Mouse (Mus musculus): ENCODE data around the gene Ddit4. TPM values are rescaled to one million over a fixed set of nuclear protein-coding genes. Genes with fewer than 3 reads are reported as not detected.

The Ddit4 gene
- polyA plus RNA-seq, 1 experiment = 62.7 TPM

GRCm38 (mm10) chr10:59991262-59991880 is 39.7 kb upstream of the Ddit4 start:
- H3ac ChIP-seq (ENCODE audit: control insufficient read depth, insufficient read length, low read depth) = no peak overlapping the region
- peaks cover 75% of the 10 kb centered on the region for H3K36me3 ChIP-seq (ENCODE audit: control insufficient read depth, insufficient read depth)

GRCm38 (mm10) chr10:59990393-59990792 is 38.8 kb upstream of the Ddit4 start:
- TF ChIP-seq USF1 (IDR thresholded peaks at IDR 0.05; ENCODE audit: low read depth) (no peak), MYOD1 (IDR thresholded peaks at IDR 0.05; ENCODE audit: control insufficient read depth, insufficient read length, low read depth) (no peak), MAX (IDR thresholded peaks at IDR 0.05) (no peak), FOSL1 (IDR thresholded peaks at IDR 0.05; ENCODE audit: insufficient read depth, low read length, poor library complexity, severe bottlenecking) (no peak), CTCF (IDR thresholded peaks at IDR 0.05; ENCODE audit: control insufficient read depth, insufficient read depth, insufficient read length) (no peak), MYOG (IDR thresholded peaks at IDR 0.05; ENCODE audit: control insufficient read depth, extremely low read depth, insufficient read length) (no peak), CEBPB (IDR thresholded peaks at IDR 0.05; ENCODE audit: low read depth) (no peak)
- H3K79me2 ChIP-seq (ENCODE audit: control insufficient read depth, insufficient read depth) = peaks cover 33% of the 10 kb centered on the region
- H3ac ChIP-seq (ENCODE audit: control insufficient read depth, insufficient read length, low read depth) = no peak overlapping the region
- peaks cover 74% of the 10 kb centered on the region for H3K36me3 ChIP-seq (ENCODE audit: control insufficient read depth, insufficient read depth)
- no peak overlapping the region for H3K4me3 ChIP-seq (ENCODE audit: insufficient read depth, poor library complexity, severe bottlenecking)
- no peaks in the 10 kb centered on the region for H3K27me3 ChIP-seq (ENCODE audit: control insufficient read depth, insufficient read depth, insufficient read length)
- peaks cover 12% of the 10 kb centered on the region for H3K79me3 ChIP-seq (ENCODE audit: low read depth)

More at GRCm38 (mm10) chr10:59991262-59991880, 39.7 kb upstream of the Ddit4 start:
- TF ChIP-seq CEBPB (IDR thresholded peaks at IDR 0.05; ENCODE audit: low read depth) (no peak), MYOD1 (IDR thresholded peaks at IDR 0.05; ENCODE audit: control insufficient read depth, insufficient read length, low read depth) (no peak), FOSL1 (IDR thresholded peaks at IDR 0.05; ENCODE audit: insufficient read depth, low read length, poor library complexity, severe bottlenecking) (no peak), MYOG (IDR thresholded peaks at IDR 0.05; ENCODE audit: control insufficient read depth, extremely low read depth, insufficient read length) (no peak), USF1 (IDR thresholded peaks at IDR 0.05; ENCODE audit: low read depth) (no peak), CTCF (IDR thresholded peaks at IDR 0.05; ENCODE audit: control insufficient read depth, insufficient read depth, insufficient read length) (no peak), MAX (IDR thresholded peaks at IDR 0.05) (no peak)
- no peaks in the 10 kb centered on the region for H3K27me3 ChIP-seq (ENCODE audit: control insufficient read depth, insufficient read depth, insufficient read length)
- no peak overlapping the region for H3K4me3 ChIP-seq (ENCODE audit: insufficient read depth, poor library complexity, severe bottlenecking)
- peaks cover 19% of the 10 kb centered on the region for H3K79me3 ChIP-seq (ENCODE audit: low read depth)
- H3K79me2 ChIP-seq (ENCODE audit: control insufficient read depth, insufficient read depth) = peaks cover 43% of the 10 kb centered on the region

GRCm38 (mm10) chr10:59988036-59988435 is 36.4 kb upstream of the Ddit4 start:
- H3K27me3 ChIP-seq (ENCODE audit: control insufficient read depth, insufficient read depth, insufficient read length) = no peaks in the 10 kb centered on the region

GRCm38 (mm10) chr10:59982379-59982873 is 30.8 kb upstream of the Ddit4 start:
- no peaks in the 10 kb centered on the region for H3K27me3 ChIP-seq (ENCODE audit: control insufficient read depth, insufficient read depth, insufficient read length)
- H3K79me2 ChIP-seq (ENCODE audit: control insufficient read depth, insufficient read depth) = no peaks in the 10 kb centered on the region
- H3K79me3 ChIP-seq (ENCODE audit: low read depth) = no peaks in the 10 kb centered on the region
- peaks cover 26% of the 10 kb centered on the region for H3K36me3 ChIP-seq (ENCODE audit: control insufficient read depth, insufficient read depth)
- TF ChIP-seq USF1 (IDR thresholded peaks at IDR 0.05; ENCODE audit: low read depth) (no peak), MAX (IDR thresholded peaks at IDR 0.05) (no peak), CEBPB (IDR thresholded peaks at IDR 0.05; ENCODE audit: low read depth) (no peak), CTCF (IDR thresholded peaks at IDR 0.05; ENCODE audit: control insufficient read depth, insufficient read depth, insufficient read length) (no peak), MYOD1 (IDR thresholded peaks at IDR 0.05; ENCODE audit: control insufficient read depth, insufficient read length, low read depth) (no peak)
- H3ac ChIP-seq (ENCODE audit: control insufficient read depth, insufficient read length, low read depth) = no peak overlapping the region
- H3K4me3 ChIP-seq (ENCODE audit: insufficient read depth, poor library complexity, severe bottlenecking) = no peak overlapping the region

More at GRCm38 (mm10) chr10:59988036-59988435, 36.4 kb upstream of the Ddit4 start:
- Histone ChIP-seq H3K4me3 (ENCODE audit: insufficient read depth, poor library complexity, severe bottlenecking) (no peak overlapping the region), H3K36me3 (ENCODE audit: control insufficient read depth, insufficient read depth) (peaks cover 67% of the 10 kb centered on the region), H3ac (ENCODE audit: control insufficient read depth, insufficient read length, low read depth) (no peak overlapping the region), H3K79me3 (ENCODE audit: low read depth) (peaks cover 3% of the 10 kb centered on the region), H3K79me2 (ENCODE audit: control insufficient read depth, insufficient read depth) (peaks cover 18% of the 10 kb centered on the region)
- TF ChIP-seq MYOG (IDR thresholded peaks at IDR 0.05; ENCODE audit: control insufficient read depth, extremely low read depth, insufficient read length) (no peak), MAX (IDR thresholded peaks at IDR 0.05) (no peak), CTCF (IDR thresholded peaks at IDR 0.05; ENCODE audit: control insufficient read depth, insufficient read depth, insufficient read length) (no peak), CEBPB (IDR thresholded peaks at IDR 0.05; ENCODE audit: low read depth) (no peak), USF1 (IDR thresholded peaks at IDR 0.05; ENCODE audit: low read depth) (no peak), FOSL1 (IDR thresholded peaks at IDR 0.05; ENCODE audit: insufficient read depth, low read length, poor library complexity, severe bottlenecking) (no peak), MYOD1 (IDR thresholded peaks at IDR 0.05; ENCODE audit: control insufficient read depth, insufficient read length, low read depth) (no peak)

- H3K4me3 ChIP-seq (ENCODE audit: insufficient read depth, poor library complexity, severe bottlenecking) = no peak overlapping the region
- no peaks in the 10 kb centered on the region for H3K79me2 ChIP-seq (ENCODE audit: control insufficient read depth, insufficient read depth)
- H3K79me3 ChIP-seq (ENCODE audit: low read depth) = no peaks in the 10 kb centered on the region
- TF ChIP-seq CEBPB (IDR thresholded peaks at IDR 0.05; ENCODE audit: low read depth) (no peak), MYOG (IDR thresholded peaks at IDR 0.05; ENCODE audit: control insufficient read depth, extremely low read depth, insufficient read length) (no peak), CTCF (IDR thresholded peaks at IDR 0.05; ENCODE audit: control insufficient read depth, insufficient read depth, insufficient read length) (no peak), MAX (IDR thresholded peaks at IDR 0.05) (no peak), FOSL1 (IDR thresholded peaks at IDR 0.05; ENCODE audit: insufficient read depth, low read length, poor library complexity, severe bottlenecking) (no peak), MYOD1 (IDR thresholded peaks at IDR 0.05; ENCODE audit: control insufficient read depth, insufficient read length, low read depth) (no peak), USF1 (IDR thresholded peaks at IDR 0.05; ENCODE audit: low read depth) (no peak)
- no peaks in the 10 kb centered on the region for H3K27me3 ChIP-seq (ENCODE audit: control insufficient read depth, insufficient read depth, insufficient read length)
- peaks cover 20% of the 10 kb centered on the region for H3K36me3 ChIP-seq (ENCODE audit: control insufficient read depth, insufficient read depth)
- no peak overlapping the region for H3ac ChIP-seq (ENCODE audit: control insufficient read depth, insufficient read length, low read depth)
Observed at GRCm38 (mm10) chr10:59981792-59982191, 30.2 kb upstream of the Ddit4 start.

Measured in C2C12 (cell line).